Mouse (Mus musculus): Measurements from ENCODE around the gene Arhgef28.
A peak's percentile ranks its signal among the peaks of the same experiment; 100 is the strongest.
"Not testable (repeated sequence)": the region's sequence is repeated elsewhere in the genome, so short reads cannot be mapped to it uniquely, and the experiment has no call there.

Gene Arhgef28

DNA sequence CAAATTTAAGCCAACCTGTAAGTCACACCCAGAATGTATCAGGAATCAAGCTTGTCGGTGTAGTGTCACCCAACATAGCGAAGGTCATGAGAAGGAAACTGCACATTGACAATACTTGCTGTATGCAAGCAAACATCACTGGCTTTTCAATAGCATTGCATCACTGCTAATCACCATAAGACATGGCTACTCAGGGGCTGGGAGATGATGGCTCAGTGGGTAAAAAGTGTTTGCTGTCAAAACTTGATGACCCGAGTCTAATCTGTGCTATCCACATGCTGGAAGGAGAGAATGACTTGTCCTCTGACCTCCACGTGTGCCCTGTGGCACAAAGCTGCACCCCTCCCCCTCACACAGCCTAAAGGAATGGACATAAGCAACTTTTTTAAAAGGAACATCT lies 133.0 kb downstream of the Arhgef28 start:
- no peak for DNase-seq (ENCODE audit: low spot score in 2 of 2)

DNA sequence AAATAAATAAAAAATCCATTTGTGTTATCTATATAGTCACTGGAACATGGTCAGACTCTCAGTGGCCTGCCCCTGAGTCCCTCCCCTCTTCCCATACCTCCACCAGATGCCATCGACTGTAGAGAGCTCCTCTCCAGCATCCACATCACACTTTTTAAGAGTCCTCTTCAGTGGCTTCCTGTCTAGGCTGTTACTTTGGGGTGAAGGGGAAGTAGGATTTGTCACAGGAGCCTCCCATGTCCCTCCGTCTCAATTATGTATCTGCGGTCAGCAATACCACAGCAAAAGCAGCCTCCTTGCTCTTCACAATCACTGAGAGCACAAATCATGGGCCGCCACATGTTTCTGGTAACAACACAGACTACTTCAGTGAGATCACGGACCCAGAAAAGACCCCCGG lies 135.8 kb downstream of the Arhgef28 start:
- no peak for DNase-seq (ENCODE audit: low spot score in 2 of 2)

DNA sequence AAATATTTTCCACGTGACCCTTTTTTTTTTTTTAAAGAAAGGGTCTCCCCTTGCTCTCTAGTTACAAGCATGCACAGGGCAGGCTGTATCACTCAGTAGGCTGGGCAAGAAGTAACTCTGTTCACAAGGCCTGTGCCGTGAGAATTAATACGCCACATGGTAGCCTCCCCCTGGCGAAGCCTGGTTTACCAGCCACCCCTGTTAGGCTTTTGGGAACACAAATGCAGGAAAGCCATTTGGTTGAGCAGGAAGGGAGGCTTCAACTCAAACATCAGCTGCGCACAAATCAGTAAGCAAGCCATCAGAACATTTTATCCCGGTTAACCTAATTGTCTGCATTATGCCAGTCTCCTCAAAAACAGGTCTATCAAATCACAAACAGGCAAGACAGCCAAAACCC lies 136.6 kb downstream of the Arhgef28 start:
- no peak for DNase-seq (ENCODE audit: low spot score in 2 of 2)

DNA sequence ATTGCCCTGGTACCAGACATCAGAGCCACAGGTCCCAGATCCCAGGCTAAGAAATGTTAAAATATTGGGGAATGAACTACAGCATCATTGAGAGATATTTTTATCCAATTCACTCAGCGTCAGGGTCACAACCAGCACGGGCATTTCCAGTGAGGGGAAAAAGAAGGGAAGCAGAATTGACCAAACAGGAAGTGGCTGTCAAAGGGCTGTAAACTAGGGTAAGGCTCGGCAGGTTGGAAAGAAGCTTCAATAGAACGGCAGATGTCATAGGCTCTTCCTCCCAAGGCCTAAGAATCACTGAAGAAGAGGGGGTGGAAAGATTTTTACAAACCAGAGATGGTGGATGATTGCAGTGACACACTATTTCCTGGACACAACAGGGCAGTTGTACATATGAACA lies 143.4 kb downstream of the Arhgef28 start:
- no peak for DNase-seq (ENCODE audit: low spot score in 2 of 2)

DNA sequence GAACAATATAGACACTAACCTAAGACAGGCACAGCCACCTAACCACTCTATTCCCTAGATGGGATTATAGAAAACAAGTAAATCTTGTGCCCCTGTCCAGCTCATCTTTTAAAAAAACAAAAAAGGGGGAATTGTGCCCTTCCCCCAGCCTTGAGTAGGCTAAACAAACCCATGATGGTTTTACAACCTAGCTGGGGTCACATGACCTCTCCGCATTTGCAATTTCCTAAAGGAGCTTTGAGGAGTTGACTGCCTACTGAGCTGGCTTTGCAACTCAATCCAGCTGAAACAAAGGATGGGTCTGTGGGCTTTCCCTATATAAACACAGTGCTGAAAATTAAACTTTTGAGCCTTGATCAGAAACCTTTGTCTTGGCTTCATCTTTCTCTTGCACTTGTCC lies 146.1 kb downstream of the Arhgef28 start:
- DNase-seq (ENCODE audit: low spot score in 2 of 2): not testable (repeated sequence)

DNA sequence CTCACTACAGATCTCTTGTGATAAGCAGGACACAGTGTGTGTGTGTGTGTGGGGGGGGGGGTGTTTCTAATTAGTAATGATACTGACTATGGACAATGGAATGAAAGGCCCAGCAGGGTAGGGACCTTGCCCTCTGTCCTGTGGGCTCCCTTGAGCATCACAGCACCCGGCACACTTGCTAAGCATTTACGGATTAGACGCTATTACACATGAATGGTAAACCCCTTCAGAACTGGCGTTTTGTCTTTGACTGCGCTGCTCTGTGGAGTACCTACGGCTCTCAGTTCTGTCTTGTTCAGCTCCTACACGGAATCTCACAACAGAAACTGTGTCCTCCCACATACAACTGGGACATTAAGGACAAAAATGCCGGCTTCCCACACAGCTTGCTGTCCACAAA lies 151.0 kb downstream of the Arhgef28 start:
- DNase-seq (ENCODE audit: low spot score in 2 of 2): no peak

DNA sequence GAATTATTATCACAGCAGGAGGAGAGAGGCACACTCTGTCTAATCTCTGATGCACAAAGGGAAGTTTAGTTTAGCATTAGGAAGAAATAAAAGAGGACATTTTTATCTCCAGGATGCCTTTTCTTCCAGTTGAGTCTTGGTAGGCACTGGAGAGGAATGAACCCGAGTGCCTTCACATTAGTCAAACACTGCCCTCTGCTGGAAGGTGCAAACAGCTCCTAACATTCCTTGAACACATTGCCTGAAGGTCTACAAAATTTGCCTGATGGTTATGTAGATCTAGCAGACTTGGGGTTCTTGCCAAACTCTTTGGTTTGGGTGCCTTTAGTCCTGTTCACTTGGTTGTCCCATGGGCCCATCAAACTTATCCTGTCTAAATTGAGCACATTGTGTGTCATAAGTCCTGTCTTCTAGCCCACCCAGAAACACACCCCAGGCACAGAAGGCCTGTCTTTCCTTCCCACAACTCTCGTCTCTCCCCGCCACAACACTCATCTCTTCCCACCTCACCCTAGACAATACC lies 165.6 kb downstream of the Arhgef28 start:
- peak in 1 of 2 experiments; percentile 30 for DNase-seq (ENCODE audit: low spot score in 2 of 2)

DNA sequence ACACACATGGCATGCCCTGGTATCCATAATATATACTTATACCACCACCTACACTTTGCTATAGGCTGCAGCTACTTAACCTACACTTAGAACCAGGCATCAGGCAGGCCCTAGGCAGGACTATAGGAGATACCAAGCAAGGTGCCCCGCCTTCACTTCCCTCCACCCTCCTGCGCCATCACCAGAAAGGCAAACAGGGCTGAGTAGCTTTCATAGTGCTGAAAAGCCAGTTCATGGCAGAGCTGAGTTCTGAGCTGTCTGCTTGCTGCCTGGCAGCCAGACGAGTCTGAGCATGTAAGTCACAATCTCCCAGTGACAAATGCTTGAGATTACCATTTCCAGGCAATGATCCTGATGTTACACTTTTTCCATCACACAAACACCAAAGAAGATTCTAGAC lies 167.5 kb downstream of the Arhgef28 start:
- DNase-seq (ENCODE audit: low spot score in 2 of 2): peak; percentile 38 to 49

DNA sequence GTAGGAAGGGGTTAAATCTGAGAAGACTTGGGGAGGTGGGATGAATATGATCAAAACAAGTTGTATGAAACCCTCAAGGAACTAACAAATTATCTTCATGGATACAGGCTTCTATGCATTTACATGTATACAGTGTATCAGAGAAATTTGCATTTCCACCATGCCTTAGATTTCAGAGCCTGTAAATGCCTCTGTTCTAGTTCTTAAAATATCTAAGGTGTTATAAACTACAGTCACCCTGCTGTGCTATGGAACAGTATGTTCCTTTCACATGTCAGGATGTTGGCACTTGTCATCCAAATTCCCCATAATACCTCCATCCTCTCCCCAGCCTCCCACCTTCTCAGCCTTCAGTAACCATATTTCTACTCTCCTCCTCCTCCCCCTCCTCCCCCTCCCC lies 168.5 kb downstream of the Arhgef28 start:
- DNase-seq (ENCODE audit: low spot score in 2 of 2): no peak

DNA sequence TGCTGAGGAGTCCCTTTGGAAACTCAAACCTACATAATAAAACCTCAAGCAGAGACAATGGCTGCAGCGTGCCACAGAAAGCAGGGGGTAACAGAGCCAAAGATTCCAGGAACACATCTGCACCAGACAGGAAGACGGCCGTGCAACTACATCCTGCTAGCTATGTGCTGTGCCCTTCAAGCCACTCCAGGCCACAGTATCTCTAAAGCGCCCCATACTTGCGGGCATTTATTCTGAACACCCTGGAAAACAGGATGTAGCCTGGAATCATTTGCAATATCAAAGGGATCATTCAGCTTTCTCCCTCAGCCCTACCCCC lies 174.6 kb downstream of the Arhgef28 start:
- DNase-seq (ENCODE audit: low spot score in 2 of 2): no peak

DNA sequence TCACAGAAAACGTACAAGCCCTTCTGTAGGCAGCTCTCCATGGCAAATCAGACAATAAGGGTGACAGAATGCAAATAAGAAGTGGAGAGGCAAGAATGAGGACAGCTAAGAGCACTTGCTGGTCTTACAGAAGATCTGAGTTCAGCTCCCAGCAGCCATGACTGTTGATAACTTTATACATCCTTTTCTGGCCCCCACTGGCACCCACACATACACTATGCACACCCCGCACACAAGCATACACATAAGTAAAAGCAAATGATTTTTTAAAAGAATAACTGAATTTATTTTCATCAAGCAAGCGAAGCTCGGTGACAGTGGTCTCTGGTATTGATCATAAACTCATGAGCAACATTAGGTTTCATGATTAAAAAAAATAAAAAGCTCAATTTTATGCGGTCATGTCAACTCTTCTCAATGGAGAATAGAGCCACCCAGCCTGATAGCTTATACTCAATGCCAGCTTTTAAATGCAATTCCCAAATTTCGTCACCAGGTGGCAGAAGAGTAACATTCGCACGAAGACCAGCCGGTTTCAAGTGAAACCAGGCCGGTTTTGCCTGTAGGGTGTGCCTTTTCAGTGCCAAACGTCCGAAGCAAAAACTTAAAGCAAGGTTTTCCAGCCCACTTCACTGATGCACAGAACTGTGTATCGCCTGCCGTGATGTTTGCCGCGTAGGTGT lies 175.1 kb downstream of the Arhgef28 start:
- DNase-seq (ENCODE audit: low spot score in 2 of 2): peak; percentile 78 to 81

DNA sequence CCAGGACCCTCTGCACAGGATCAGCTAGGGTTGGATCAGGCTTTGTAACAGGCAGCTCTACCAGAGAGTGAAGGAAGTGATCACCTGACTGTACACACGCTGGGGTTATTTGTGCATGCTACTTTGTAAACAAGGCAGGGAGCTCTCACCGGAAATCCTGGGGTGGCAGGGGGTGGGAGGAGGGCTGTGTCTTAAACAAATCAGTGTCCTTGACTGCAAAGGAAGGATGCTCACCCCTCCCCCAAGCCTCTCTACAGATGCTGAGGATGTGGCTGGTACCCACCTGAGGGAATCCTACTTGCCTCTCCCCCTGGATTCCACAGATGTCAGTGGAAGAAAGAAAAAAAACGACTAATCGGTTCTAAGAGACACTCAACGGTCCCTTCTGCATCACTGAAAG lies 176.2 kb downstream of the Arhgef28 start:
- no peak for DNase-seq (ENCODE audit: low spot score in 2 of 2)

DNA sequence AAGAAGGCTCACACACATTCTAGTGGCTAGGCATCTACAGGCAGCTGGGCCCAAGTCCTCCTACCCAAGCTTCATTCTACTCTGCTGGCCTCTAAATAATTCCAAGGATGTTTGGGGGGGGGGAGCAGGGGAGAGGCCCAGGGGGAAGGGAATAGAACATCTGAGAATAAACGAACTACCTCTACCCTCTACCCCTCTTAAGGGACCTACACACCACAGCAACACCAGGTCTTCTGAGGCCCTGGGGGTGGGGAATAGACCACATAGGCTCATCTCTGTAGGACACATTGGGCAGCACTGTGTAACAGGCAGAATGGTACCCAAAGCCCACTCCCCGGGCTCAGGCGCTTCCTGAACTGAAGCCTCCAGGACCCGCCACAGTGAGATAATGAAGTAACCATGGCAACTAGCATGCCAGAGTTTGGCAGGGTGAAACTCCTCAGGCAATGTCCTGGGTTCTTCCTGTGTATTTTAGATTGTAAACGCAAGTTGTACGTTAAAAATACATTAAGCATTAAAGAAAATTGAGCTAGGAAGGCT lies 177.5 kb downstream of the Arhgef28 start:
- no peak for DNase-seq (ENCODE audit: low spot score in 2 of 2)

DNA sequence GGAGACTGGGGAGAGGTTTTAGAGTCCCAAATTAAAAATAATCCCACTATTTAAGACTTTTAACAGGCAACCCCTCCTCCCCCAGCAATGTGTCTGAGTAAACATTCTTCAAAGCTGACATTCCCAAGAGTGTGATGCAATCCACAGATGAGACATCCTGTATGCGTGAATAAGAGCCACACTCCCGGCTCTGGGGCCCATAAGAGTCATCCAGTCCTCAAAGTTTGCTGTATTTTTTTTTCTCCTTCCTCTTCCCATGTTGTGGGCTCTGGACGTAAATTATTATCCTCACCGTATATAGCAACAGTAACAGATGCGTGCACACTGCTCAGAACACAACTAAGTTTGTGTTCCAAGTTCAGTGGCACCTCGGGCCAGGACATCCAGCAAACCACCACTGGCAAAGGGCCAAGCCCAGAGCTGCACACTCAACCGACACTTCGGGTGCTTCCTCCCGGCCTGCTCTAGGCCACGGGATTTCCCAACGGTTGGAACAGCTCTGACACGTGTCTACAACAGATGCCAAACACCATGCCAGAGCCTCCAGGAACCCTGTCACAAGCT lies 178.5 kb downstream of the Arhgef28 start:
- peak in 1 of 2 experiments; percentile 74 for DNase-seq (ENCODE audit: low spot score in 2 of 2)

DNA sequence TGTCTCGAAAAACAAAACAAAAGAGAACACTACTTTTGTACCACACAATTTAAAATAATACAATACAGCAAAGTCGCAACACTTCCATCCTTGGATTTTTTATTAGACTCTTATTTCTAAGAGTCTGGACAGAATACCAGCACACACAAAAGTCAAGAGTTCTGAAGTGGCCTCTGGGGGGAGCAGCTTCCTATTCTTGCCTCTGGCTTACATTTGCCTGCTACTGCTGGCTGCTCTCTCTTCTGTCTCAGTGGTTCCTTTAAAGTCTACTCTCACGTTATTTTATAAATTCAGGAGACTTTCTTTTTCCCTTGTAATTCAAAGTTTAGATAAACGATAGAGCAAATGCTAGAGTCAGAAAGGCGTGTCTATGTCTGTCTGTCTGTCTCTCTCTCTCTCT lies 179.1 kb downstream of the Arhgef28 start:
- no peak for DNase-seq (ENCODE audit: low spot score in 2 of 2)

DNA sequence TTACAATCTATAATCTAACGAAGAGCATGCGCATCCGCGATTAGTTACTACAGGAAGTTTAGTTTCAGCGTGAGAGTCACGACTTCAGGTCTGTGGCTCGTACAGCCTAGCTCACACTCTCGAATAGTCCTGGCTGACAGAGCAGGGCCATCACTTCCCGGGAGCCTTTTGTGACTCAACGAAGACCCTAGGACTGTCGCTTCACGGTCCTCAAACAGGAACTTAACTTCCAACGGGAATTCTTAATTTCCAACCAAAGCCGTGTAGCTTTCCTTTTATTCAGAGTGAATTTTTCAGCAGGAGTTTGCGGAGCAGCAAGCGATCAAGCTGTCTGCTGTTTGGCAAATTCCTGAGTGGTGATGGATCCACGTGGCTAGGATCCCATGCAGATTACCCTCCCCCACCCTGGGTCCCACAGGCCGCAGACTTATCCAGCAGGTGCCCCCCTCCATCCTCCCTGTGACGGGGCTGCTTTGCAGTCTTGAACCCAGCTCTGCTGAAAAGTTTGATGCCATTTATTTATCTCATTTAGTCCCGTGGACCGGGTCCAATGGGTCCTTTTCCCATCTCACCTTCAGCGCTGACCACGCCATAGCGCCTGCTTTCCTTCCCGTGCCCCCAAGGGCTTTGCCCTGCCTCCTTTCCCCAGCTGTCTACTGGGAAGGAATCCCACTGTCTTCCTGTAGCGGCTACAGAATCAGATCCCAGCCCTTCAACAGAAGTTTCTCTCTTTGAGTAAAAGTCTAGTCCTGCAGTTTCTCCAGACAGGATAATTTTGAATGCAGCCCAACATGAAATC lies 180.3 kb downstream of the Arhgef28 start:
- no peak for DNase-seq (ENCODE audit: low spot score in 2 of 2)

DNA sequence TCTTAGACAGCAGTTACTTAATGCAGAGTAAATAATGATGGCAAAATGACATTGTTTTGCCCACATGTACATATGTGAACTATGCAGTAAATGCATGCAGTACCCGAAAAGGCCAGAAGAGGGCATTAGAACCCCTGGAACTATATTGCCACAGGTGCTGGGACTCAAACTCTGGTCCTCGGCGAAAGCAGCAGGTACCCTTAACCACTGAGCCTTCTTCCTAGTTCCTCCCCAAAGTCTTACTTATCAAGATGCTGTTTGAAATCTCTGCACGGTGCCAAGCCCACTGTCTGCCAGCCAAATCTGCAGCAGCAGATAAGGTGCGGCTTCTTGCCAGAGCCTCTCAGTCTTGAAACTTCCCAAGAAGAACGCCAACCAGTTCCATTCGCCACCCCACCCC lies 181.1 kb downstream of the Arhgef28 start:
- DNase-seq (ENCODE audit: low spot score in 2 of 2): no peak

DNA sequence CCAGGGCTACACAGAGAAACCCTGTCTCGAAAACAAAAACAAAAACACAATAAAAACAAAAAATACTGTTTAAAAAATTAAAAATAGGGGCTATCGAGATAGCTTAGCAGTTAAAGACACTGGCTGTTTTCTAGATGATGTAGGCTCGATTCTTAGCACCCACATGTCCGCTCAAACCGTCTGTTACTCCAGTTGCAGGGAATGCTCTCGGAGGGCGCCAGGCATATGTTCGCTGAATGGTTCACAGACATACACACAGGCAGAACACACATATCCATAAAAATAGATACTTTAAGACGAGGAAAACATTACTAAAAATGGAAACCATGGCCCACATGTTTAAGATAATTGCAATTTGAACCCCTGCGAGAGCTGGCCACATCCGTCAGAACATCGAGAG lies 181.6 kb downstream of the Arhgef28 start:
- DNase-seq (ENCODE audit: low spot score in 2 of 2): no peak

DNA sequence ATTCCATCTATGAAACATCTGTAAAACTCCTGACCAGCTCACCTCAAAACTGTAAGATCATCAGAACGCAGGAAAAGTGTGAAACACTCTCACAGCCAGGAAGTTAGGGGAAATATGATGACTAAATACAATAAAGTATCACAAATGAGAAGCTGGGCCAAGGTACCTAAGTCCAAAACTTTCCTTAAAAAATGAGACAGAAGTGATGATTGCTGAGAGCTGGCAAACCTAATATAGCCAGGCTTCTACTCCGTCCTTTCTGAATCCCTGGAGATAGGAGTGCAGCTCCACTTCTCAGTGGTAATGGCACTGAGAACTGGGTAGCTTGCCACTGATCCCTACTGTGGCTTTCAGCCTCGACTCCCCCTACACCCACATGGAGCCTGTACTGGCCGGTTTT lies 184.3 kb downstream of the Arhgef28 start:
- no peak for DNase-seq (ENCODE audit: low spot score in 2 of 2)

DNA sequence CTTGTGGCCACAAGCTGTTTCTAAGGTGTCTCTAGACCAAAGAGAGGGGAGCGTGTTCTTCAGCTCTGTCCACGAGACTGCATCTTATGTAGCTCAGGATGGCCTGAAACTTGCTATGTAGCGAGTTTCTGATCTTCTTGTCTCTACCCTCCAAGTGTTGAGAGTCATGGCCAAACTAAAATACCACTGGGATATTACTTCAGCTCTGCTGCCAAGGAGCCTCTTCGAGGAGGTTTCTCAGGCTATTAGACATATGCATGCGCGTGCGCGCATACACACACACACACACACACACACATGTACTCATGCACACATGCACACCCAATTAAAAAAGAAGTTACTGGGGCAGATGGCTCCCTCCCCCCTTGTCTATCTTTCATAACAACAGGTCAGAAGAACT lies 187.4 kb downstream of the Arhgef28 start:
- not testable (repeated sequence) for DNase-seq (ENCODE audit: low spot score in 2 of 2)

DNA sequence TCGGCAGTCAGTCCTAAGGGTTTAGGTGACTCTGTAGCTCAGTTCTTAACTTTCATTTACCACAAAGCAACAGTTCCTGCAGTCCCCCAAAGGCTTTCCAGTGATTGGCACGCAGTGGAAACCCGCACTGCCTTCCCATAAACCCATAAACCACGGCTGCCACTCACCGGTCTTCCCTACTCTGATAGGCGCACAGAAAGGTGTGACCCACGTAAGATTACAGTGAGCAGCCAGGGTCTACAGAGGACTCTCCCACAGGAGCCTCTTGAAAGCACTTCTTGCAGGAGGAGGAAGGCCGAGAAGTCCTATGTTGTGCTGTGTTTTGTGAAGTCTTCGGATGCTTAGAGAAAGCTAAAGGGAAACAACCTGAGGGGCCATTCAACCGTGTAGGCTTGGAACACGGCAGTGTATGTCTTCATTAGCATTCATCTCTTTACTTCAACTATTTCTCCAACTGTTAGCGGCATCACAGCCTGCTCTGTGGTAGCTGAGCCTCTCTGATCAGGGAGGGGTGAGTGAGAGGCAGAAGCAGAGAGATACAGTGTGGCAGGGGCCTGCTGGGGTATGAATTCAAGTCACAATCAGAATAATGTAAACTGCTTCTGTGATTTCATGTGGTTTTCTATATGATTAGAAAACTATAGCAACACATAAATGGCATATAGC lies 189.2 kb downstream of the Arhgef28 start:
- DNase-seq (ENCODE audit: low spot score in 2 of 2): no peak

All from urinary bladder, postnatal 36 days (tissue).